8 mouse cellular contexts compared by ENCODE assay signal in the genomic region with DNA sequence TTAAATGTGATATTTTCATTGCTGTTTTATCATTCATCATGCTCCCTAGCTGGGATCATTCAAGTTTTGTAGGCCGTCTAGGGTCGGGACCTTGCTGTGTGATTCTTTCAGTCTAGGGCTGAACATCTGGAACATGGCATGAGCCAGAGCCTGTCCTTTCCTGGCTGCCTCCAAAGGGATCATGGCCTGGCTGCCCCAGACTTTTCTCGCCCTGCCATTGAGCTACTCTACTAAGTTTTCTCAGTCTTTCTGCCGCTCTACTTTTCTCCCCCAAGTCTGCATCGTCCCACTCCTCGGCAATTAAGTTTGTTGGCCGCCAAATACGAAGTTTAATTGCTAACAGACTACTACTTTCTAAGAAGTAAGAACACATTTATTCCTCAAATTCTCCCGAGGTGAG. TPM values are rescaled to one million over a fixed set of nuclear protein-coding genes. Genes with fewer than 3 reads are reported as not detected.
DNase-seq lines count a peak whose midpoint lies in the region; ATAC-seq and TF ChIP-seq lines count a peak whose summit lies in the region.

No protein-coding gene starts in this region.

- H3K27me3 ChIP-seq in cerebellum, adult 2 months (ENCODE audit: control insufficient read depth, insufficient read depth, low read length) = no peaks in the 10 kb centered on the region
- no peaks in the 10 kb centered on the region for H3K27me3 ChIP-seq in heart, embryonic 14.5 days (ENCODE audit: control insufficient read depth, insufficient read depth, low read length)
- H3K27me3 ChIP-seq in limb, embryonic 15.5 days = no peaks in the 10 kb centered on the region
- no peaks in the 10 kb centered on the region for H3K27me3 ChIP-seq in small intestine, adult 2 months (ENCODE audit: control insufficient read depth, insufficient read depth, low read length)

- H3K9ac ChIP-seq in heart, embryonic 14.5 days (ENCODE audit: low read length) = peak overlapping the region; percentile 94
- H3K9ac ChIP-seq in limb, embryonic 15.5 days = peak overlapping the region; percentile 83

- no peak for TF ChIP-seq CTCF in cerebellum, adult 2 months (IDR thresholded peaks at IDR 0.05; ENCODE audit: borderline replicate concordance, insufficient read depth, low read depth, low read length)
- TF ChIP-seq CTCF in small intestine, adult 2 months (IDR thresholded peaks at IDR 0.05; ENCODE audit: extremely low read depth, insufficient read length, insufficient replicate concordance, low read depth, low read length) = no peak

- no peak for ATAC-seq in heart, embryonic 14.5 days (ENCODE audit: insufficient number of reproducible peaks, insufficient read depth, low FRiP score, low read depth)
- ATAC-seq in limb, embryonic 15.5 days (ENCODE audit: insufficient number of reproducible peaks, low FRiP score, low TSS enrichment, low read depth) = no peak
- no peak for ATAC-seq in monocyte, adult 5-6 weeks (replicated peaks; ENCODE audit: insufficient number of reproducible peaks, low FRiP score, low TSS enrichment, poor library complexity, severe bottlenecking)

- no peaks in the 10 kb centered on the region for H3K9me3 ChIP-seq in heart, embryonic 14.5 days (ENCODE audit: control insufficient read depth, low read length)
- no peaks in the 10 kb centered on the region for H3K9me3 ChIP-seq in limb, embryonic 15.5 days

- DNase-seq in cerebellum, adult 2 months = peak in 1 of 2 experiments; percentile 29
- DNase-seq in cerebellum, postnatal 36 days = no peak
- DNase-seq in adipocyte (ENCODE audit: low spot score) = peak; percentile 50
- no peak for DNase-seq in spleen, adult 12 weeks (ENCODE audit: low spot score)

- H3K27ac ChIP-seq in cerebellum, adult 2 months (ENCODE audit: insufficient read depth, low read length) = peak overlapping the region; percentile 59; the same call in 1 of the 2 replicates
- peak overlapping the region in 1 of 2 experiments; percentile 26; a peak in 1 of 4 replicates for H3K27ac ChIP-seq in heart, embryonic 14.5 days (replicated peaks in 1 of 2; ENCODE audit: control insufficient read depth in 1 of 2, insufficient read depth in 1 of 2, low read depth in 2 of 2, low read length in 2 of 2)
- H3K27ac ChIP-seq in limb, embryonic 15.5 days = peak overlapping the region; percentile 81
- no peak overlapping the region for H3K27ac ChIP-seq in small intestine, adult 2 months (ENCODE audit: insufficient read depth, low read depth, low read length)

- WGBS in cerebellum, adult 2 months = 9% methylated on average over 9 of the region's 9 CpGs
- 22% methylated on average over 9 of the region's 9 CpGs for WGBS in heart, embryonic 14.5 days
- 8% methylated on average over 9 of the region's 9 CpGs for WGBS in limb, embryonic 15.5 days
- WGBS in small intestine, adult 2 months = 13% methylated on average over 9 of the region's 9 CpGs

- H3K4me3 ChIP-seq in cerebellum, adult 2 months (replicated peaks; ENCODE audit: insufficient read depth, low read depth, low read length) = peak overlapping the region; percentile 79
- H3K4me3 ChIP-seq in heart, embryonic 14.5 days (ENCODE audit: control insufficient read depth in 1 of 2, insufficient read depth in 1 of 2, low read depth in 1 of 2, low read length in 2 of 2) = peak overlapping the region; percentile 82 to 90
- peak overlapping the region; percentile 78 for H3K4me3 ChIP-seq in limb, embryonic 15.5 days
- peak overlapping the region; percentile 73 for H3K4me3 ChIP-seq in small intestine, adult 2 months (ENCODE audit: low read depth, low read length)

- H3K4me1 ChIP-seq in cerebellum, adult 2 months (ENCODE audit: control insufficient read depth, insufficient read depth, low read length) = no peaks in the 10 kb centered on the region
- peaks cover 13 to 16% of the 10 kb centered on the region in 2 experiments for H3K4me1 ChIP-seq in heart, embryonic 14.5 days (ENCODE audit: control insufficient read depth in 2 of 2, insufficient read depth in 2 of 2, low read length in 2 of 2)
- H3K4me1 ChIP-seq in limb, embryonic 15.5 days = peaks cover 26% of the 10 kb centered on the region
- H3K4me1 ChIP-seq in small intestine, adult 2 months (ENCODE audit: control insufficient read depth, insufficient read depth, insufficient read length, low read length) = peaks cover 4% of the 10 kb centered on the region; the same call in 1 of the 2 replicates

- peaks cover 32% of the 10 kb centered on the region for H3K36me3 ChIP-seq in heart, embryonic 14.5 days (ENCODE audit: control insufficient read depth, insufficient read depth, low read length)
- H3K36me3 ChIP-seq in limb, embryonic 15.5 days = peaks cover 41% of the 10 kb centered on the region
- peaks cover 28% of the 10 kb centered on the region for H3K36me3 ChIP-seq in small intestine, adult 2 months (ENCODE audit: control insufficient read depth, insufficient read depth, low read length)

- no peak for TF ChIP-seq POLR2A in cerebellum, adult 2 months (IDR thresholded peaks at IDR 0.05; ENCODE audit: borderline replicate concordance, insufficient read depth, low read length)
- no peak for TF ChIP-seq POLR2A in small intestine, adult 2 months (IDR thresholded peaks at IDR 0.05; ENCODE audit: low read depth, low read length)

- peak overlapping the region; percentile 82 for H3K4me2 ChIP-seq in heart, embryonic 14.5 days (ENCODE audit: low read length)
- H3K4me2 ChIP-seq in limb, embryonic 15.5 days = peak overlapping the region; percentile 67

RNA-seq across cellular contexts. Expression of gene Tmem214, which starts 1.2 kb away (rescaled TPM):
- polyA plus RNA-seq in cerebellum, adult 2 months (2012; rRNA removed) = 64.6 and 67.2 TPM in 2 replicates
- polyA plus RNA-seq in heart, embryonic 14.5 days (2014; fragmentation: Nextera tagmentation; extraction: Ambion mirVana) = 43.7 and 48.6 TPM in 2 replicates
- 97.7 and 97.9 TPM in 2 replicates for polyA plus RNA-seq in limb, embryonic 15.5 days (2015; fragmentation: Nextera tagmentation; extraction: Ambion mirVana)
- 77.1 and 115 TPM in 2 replicates for polyA plus RNA-seq in small intestine, adult 2 months (2012; rRNA removed)
- 10.4 to 21.4 TPM (median 10.8 TPM) in 3 replicates for total RNA-seq in monocyte, adult 5-6 weeks (2017)

RNA-seq across cellular contexts. Expression of gene Agbl5, which starts 19.5 kb away (rescaled TPM):
- 15.1 TPM in 2 replicates for polyA plus RNA-seq in cerebellum, adult 2 months (2012; rRNA removed)
- polyA plus RNA-seq in heart, embryonic 14.5 days (2014; fragmentation: Nextera tagmentation; extraction: Ambion mirVana) = 10.5 and 10.8 TPM in 2 replicates
- 16.4 and 21.9 TPM in 2 replicates for polyA plus RNA-seq in limb, embryonic 15.5 days (2015; fragmentation: Nextera tagmentation; extraction: Ambion mirVana)
- polyA plus RNA-seq in small intestine, adult 2 months (2012; rRNA removed) = 4.1 and 10.2 TPM in 2 replicates
- total RNA-seq in monocyte, adult 5-6 weeks (2017) = 3.8 to 7.1 TPM (median 4.3 TPM) in 3 replicates

RNA-seq across cellular contexts. Expression of gene Ost4, which starts 38.6 kb away (rescaled TPM):
- polyA plus RNA-seq in cerebellum, adult 2 months (2012; rRNA removed) = 174 and 187 TPM in 2 replicates
- polyA plus RNA-seq in heart, embryonic 14.5 days (2014; fragmentation: Nextera tagmentation; extraction: Ambion mirVana) = 437 and 480 TPM in 2 replicates
- 464 and 505 TPM in 2 replicates for polyA plus RNA-seq in limb, embryonic 15.5 days (2015; fragmentation: Nextera tagmentation; extraction: Ambion mirVana)
- polyA plus RNA-seq in small intestine, adult 2 months (2012; rRNA removed) = 161 and 211 TPM in 2 replicates
- 129 to 177 TPM (median 134 TPM) in 3 replicates for total RNA-seq in monocyte, adult 5-6 weeks (2017)

RNA-seq across cellular contexts. Expression of gene Emilin1, which starts 44.2 kb away (rescaled TPM):
- 1.7 and 2.6 TPM in 2 replicates for polyA plus RNA-seq in cerebellum, adult 2 months (2012; rRNA removed)
- 91.8 and 108 TPM in 2 replicates for polyA plus RNA-seq in heart, embryonic 14.5 days (2014; fragmentation: Nextera tagmentation; extraction: Ambion mirVana)
- polyA plus RNA-seq in limb, embryonic 15.5 days (2015; fragmentation: Nextera tagmentation; extraction: Ambion mirVana) = 274 and 287 TPM in 2 replicates
- 51.8 and 81.9 TPM in 2 replicates for polyA plus RNA-seq in small intestine, adult 2 months (2012; rRNA removed)
- 15.1 to 25.3 TPM (median 22.0 TPM) in 3 replicates for total RNA-seq in monocyte, adult 5-6 weeks (2017)

RNA-seq across cellular contexts. Expression of gene Khk, which starts 52.2 kb away (rescaled TPM):
- 34.1 and 34.2 TPM in 2 replicates for polyA plus RNA-seq in cerebellum, adult 2 months (2012; rRNA removed)
- polyA plus RNA-seq in heart, embryonic 14.5 days (2014; fragmentation: Nextera tagmentation; extraction: Ambion mirVana) = 9.7 and 12.1 TPM in 2 replicates
- 23.6 and 28.1 TPM in 2 replicates for polyA plus RNA-seq in limb, embryonic 15.5 days (2015; fragmentation: Nextera tagmentation; extraction: Ambion mirVana)
- 285 and 579 TPM in 2 replicates for polyA plus RNA-seq in small intestine, adult 2 months (2012; rRNA removed)
- 26.4 to 32.2 TPM (median 29.8 TPM) in 3 replicates for total RNA-seq in monocyte, adult 5-6 weeks (2017)
